Mouse (Mus musculus): ENCODE results near the gene Dtx1. TPM values are rescaled to one million over a fixed set of nuclear protein-coding genes. Genes with fewer than 3 reads are reported as not detected.

Dtx1 gene
- total RNA-seq, 2 experiments from 2014 or later: 7.4 to 9.2 TPM

DNA sequence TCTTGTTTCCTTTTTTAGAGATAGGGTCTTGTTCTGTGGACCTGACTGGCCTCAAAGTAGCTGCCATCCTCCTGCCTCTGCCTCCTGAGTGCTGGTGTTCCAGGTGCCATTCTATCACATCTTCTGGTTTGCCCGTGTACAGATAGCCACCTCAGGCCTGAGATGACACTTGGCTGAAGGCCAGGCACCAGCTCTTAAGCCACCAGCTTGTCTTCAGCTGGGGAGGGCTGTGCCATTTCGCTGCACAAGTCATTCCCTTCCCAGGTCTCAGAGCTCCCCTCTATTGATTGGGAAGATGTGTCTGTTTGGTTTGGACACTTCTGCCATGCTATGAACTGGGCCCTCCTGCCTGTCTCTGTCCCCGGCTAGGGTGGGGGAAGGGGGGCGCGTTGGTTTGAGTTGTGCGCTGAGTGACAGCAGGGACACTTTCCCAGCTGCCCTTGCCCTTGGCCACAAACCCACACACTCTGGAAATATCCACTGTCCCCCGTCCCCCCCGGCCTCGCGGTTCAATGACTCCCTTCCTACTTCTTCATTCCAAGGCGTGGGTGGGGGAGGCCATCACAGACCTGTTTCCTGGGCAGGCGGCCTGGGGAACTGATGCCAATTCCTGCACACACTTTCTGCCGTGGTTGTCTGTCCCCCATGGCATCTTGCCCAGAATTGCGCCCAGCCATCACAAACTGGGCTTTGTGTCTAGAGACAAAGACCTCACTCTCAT, 68.2 kb downstream of the Dtx1 start:
- peak; percentile 81 for DNase-seq

DNA sequence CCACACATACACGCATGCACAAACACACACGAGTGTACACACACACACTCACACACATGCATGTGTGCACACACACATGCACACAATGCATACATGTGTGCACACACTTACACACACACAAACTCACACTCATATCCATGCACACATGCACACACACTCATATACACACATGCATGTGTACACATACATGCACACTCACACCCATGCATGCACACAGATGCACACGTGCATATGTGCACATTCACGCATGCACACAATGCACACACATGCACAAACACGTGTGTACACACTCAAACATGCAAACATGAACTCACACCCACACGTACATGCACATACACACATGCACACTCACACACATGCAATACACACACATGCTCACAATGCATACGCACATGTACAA, 71.6 kb downstream of the Dtx1 start:
- DNase-seq: no peak

DNA sequence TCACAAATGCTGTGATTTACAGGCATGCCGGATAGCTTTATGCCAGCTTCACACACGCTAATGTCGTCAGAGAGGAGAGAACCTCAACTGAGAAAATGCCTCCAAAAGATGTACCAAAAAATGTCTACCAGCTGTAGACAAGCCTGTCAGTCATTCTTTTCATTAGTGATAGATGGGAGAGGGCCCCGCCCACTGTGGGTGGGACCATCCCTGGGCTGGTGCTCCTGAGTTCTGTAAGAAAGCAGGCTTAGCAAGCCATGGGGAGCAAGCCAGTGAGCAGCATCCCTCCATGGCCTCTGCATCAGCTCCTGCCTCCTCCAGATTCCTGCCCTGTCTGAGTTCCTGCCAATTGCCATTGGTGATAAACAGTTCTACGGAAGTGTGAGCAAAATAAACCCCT, 76.1 kb downstream of the Dtx1 start:
- no peak for DNase-seq

DNA sequence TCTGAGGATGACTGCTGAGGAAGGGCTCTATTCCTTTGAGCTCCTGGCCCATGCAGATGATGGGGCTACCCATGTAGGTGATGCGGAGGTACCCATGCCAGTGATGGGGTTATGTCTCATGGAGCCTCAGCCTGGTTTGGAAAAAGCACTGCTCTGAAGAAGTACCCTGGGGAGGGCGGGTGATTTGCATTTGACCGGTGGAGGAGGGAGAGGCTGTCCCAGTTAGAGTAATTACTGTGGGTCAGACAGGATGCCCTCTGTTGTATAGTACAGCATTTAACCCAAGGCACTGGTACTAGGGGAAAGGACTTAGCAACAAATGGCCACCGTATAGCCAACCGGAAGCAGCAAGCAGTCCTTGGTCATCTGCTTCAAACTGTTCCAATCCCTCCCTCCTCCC, 76.9 kb downstream of the Dtx1 start:
- no peak for DNase-seq

DNA sequence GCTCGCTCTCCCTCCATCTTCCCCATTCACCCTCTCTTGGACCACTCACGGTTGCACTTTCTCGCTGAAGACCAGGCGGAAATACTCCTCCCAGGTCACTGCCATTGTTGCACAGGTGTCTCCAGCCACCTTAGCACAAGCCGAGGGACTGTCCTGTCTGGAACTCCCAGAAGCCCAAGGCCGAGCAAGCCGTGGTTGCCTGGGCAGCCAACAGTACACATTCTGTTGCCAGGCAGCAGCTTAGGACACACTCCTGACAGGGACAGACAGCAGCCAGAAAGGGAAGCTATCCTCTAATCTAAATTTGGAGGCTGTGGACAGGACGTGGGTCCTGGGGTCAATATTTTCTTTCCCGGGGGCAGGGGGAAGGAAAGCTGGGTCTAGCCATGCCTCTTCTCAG, 77.6 kb downstream of the Dtx1 start, which contains the start of gene Cfap73:
Gene Cfap73 (minus strand): TSS at position 105 of the 400 bp plus-strand sequence.
- peak; percentile 67 for DNase-seq

DNA sequence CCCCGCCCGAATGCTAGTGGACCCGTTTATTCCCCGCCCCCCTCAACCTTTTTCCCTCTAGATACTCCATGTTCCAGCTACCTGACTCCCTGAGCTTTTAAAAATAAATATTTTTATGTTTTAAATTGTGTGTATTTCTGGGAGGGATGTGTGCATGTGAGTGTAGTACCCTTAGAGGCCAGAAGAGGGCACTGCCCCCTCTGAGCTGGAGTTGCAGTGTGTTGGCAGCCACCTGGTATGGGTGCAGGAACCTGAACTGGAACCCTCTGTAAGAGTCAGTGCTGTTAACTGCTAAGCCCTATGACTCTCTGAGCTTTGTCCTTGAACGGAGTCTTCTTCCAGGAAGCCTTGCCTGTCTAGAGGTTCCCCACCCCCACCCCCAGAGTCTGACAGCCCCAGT, 79.8 kb downstream of the Dtx1 start:
- DNase-seq: no peak

DNA sequence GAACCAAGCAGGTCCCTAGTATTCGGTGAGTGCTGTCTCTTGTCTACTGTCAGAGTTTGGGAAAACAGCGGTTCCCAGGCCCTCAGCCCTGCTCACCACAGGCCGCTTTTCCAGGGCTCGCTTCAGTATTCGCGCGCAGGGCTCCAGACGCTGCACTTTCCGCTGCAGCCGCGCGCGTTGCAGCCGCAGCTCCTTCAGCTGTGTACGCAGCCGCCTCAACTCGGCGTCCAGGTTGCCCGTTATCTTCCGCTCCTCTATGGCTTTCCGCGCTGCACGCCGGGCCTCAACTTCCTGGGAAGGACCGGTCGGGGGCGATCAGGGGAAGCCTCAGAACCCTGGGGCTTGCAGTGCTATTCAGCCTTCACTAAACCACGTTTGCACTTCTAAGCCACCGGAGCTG, 80.6 kb downstream of the Dtx1 start:
- DNase-seq: peak; percentile 36

Other genes with a start within 250 kb of the Dtx1 start
- gene Sdsl, start 239.1 kb downstream of the Dtx1 start, total RNA-seq (2021): 10 to 100 TPM; 33.5 to 38.3 TPM
- 10 to 100 TPM in 1 of 2 experiments, 1 to 10 TPM in 1; 2.5 to 20.1 TPM for gene Sds, start 235.4 kb downstream of the Dtx1 start, total RNA-seq (2021)
- 10 to 100 TPM; 61.8 to 64.4 TPM for gene Plbd2, start 208.3 kb downstream of the Dtx1 start, total RNA-seq (2021)
- 10 to 100 TPM; 35.2 to 39.3 TPM for gene Slc8b1, start 200.8 kb downstream of the Dtx1 start, total RNA-seq (2021)
- gene Tpcn1, start 123.3 kb downstream of the Dtx1 start, total RNA-seq (2021): 10 to 100 TPM; 53.1 to 60.4 TPM
- under 1 TPM; 0.42 to 0.51 TPM for gene Iqcd, start 122.9 kb downstream of the Dtx1 start, total RNA-seq (2021)
- gene Rita1, start 99.3 kb downstream of the Dtx1 start, total RNA-seq (2021): 10 to 100 TPM; 12.9 to 17.4 TPM
- 10 to 100 TPM; 36.0 to 36.1 TPM for gene Ddx54, start 99.2 kb downstream of the Dtx1 start, total RNA-seq (2021)
- gene Cfap73, start 77.7 kb downstream of the Dtx1 start, total RNA-seq (2021): under 1 TPM in 1 of 2 experiments, not detected in 1; 0.42 TPM
- 1 to 10 TPM; 6.9 to 8.9 TPM for gene Rasal1, start 63.1 kb downstream of the Dtx1 start, total RNA-seq (2021)
- gene Oas2, start 37.9 kb upstream of the Dtx1 start, total RNA-seq (2021): under 1 TPM; 0.09 to 0.24 TPM
- gene Oas3, start 65.7 kb upstream of the Dtx1 start, total RNA-seq (2021): under 1 TPM; 0.15 to 0.21 TPM
- gene Oas1e, start 83.6 kb upstream of the Dtx1 start, total RNA-seq (2021): not detected
- 1 to 10 TPM; 1.0 to 1.1 TPM for gene Oas1c, start 100.6 kb upstream of the Dtx1 start, total RNA-seq (2021)
- gene Oas1f, start 135.4 kb upstream of the Dtx1 start, total RNA-seq (2021): not detected
- not detected for gene Oas1h, start 149.5 kb upstream of the Dtx1 start, total RNA-seq (2021)
- under 1 TPM in 1 of 2 experiments, not detected in 1; 0.21 TPM for gene Oas1g, start 175.7 kb upstream of the Dtx1 start, total RNA-seq (2021)
- under 1 TPM in 1 of 2 experiments, not detected in 1; 0.58 TPM for gene Oas1a, start 195.6 kb upstream of the Dtx1 start, total RNA-seq (2021)
- gene Oas1d, start 202.6 kb upstream of the Dtx1 start, total RNA-seq (2021): under 1 TPM in 1 of 2 experiments, not detected in 1; 0.18 TPM

Measured in adrenal gland, postnatal 10 days (tissue).